Mouse (Mus musculus): ENCODE data around the gene Ildr2.

GRCm38 (mm10) chr1:166346906-166347305 lies 93.0 kb downstream of the Ildr2 start:
- TF ChIP-seq POLR2A (IDR thresholded peaks at IDR 0.05; ENCODE audit: extremely low read depth, insufficient read depth, low read length) (no peak), CTCF (IDR thresholded peaks at IDR 0.05; ENCODE audit: low read depth, low read length) (no peak)
